Mouse (Mus musculus): Measurements from ENCODE around the gene Pih1d2.

The Pih1d2 gene

DNA sequence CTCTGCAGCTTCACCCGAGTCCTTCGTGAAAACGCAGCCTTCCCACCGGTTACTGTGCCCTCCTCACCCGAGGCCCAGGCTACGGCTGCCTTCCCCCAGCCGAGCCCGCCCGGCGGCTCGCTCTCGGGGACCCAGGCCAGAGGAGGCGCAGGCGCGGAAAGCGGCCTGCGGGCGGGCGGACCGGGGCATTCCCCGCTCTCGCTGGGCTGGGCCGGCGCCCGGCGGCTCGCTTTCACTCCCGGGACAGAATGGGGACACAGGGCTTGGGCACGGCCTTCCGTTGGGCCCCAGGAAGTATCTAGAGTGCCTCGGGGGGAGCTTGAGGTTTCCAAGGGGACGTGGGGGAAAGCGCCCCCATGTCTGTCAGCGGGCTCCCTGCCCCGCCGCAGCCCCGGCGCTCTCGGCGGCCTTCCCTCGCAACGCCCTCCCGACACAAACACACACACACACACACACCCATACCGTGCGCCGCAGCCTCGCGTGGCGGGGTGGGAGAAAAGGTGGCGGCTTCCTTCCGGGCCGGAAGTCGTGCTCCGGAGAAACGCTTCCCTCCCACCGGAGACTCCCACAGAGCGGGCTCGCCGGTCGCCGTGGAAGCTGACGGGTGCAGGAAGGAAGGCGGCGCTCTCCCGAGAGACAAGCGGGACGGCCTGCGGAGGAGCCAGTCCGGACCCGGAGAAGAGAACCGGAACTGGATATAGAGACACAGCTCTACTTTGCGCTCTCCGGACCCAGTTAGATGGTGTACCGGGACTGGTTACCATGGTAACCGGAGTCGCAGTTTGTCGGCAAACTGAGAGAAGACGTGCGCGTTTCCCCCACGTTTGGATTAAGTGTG, at the start of gene Pih1d2, which contains the start of gene Nkapd1:
Gene Pih1d2, plus strand, starts transcription at position 556 of the 838 bp plus-strand sequence.
Gene Nkapd1, minus strand, starts transcription at position 699 of the 838 bp plus-strand sequence.
- peak; percentile 92 for DNase-seq (ENCODE audit: low read depth)

DNA sequence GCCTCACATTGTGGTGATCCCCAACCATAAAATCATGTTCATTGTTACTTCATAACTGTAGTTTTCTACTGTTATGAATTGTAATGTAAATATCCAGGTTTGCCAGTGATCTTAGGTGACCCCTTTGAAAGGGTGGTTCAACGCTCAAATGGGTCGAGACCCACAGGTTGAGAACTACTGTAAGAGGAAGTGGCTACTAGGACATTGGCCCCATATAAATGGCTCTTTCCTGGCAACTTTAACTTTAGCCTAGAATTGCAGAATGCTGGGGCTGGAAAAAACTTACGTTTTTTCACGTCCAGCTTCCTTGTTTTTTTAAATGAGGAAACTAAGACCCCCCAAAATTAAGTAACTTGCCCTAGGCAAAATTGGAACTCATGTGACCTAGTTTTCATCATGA, 49.7 kb upstream of the Pih1d2 start:
- no peak for DNase-seq (ENCODE audit: low read depth)

DNA sequence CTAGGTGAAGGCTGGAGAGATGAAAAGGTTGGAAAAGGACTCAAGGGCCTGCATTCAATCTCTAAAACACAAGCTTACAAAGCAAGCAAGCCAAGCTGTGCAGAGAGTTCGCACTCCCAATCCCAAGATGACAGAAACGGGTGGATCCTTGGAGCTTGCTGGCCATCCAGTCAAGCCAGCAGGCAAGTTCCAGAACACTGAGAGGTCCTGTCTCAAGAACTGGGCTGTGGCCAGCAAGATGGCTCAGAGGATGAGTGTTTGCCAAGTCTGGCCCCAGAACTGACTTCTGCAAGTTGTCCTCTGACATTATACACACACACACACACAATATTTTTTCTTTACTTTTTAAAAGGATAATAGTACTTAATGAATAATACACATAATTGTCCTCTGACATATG, 49.2 kb upstream of the Pih1d2 start:
- DNase-seq (ENCODE audit: low read depth), result no peak

DNA sequence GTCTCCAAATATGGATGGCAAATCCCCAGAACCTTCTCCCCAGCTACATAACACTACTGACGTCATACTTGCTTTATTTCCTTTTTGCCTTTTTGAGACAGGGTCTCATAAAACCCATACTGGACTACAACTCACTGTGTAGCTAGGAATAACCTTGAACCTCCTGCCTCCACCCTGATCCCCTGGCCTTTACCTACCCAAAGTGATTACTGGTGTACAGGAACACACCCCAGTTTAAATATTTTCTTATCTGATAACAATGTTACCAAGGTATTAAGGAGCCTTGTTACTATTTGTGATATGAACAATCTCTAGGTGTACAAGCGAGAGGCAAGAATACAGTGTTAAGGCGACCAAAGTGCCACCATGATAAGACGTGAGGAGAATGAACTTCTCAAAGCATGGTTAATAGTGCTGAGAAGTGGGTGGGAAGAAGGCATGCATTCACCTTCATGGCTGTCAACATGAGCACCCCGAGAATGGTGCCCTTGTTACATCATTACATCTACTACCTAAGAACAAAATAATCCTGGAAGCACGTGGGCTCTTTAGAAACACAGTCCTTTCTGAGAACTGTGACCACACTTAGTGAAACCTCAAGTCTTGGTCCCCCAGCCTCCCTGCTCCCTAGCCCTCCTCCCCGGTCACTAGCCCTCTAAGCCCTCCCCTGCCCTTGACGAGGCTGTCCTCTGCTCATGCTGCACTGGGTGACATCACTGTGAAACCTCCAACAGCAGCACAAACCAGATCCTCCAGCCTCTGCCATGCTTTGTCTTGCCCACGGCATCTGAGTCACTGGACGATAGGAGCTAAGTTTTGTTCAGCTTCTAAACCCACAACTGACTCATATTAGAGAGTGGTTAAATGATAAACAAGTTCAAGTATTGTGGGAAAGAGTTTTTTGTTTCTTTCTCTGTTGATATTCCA, 47.3 kb upstream of the Pih1d2 start:
- DNase-seq (ENCODE audit: low read depth), result no peak

DNA sequence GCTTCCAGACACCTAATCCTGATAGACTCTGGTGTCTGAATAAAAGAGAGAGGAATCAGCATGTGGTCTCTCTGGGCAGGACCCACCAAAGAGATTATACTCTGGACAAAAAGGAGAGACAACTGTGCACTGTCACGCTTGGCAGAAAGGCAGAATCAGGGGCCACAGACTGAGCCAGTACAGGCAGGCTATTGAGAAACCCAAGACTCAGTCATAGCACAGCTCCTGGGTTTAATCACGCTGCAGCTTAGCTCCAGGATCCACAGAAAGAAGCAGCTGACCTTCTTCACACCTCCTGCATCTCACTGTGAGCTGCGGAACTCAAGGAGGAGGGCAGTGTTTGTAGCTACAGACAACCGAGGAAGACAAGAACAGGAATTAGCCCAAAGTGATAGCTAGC, 36.8 kb upstream of the Pih1d2 start:
- no peak for DNase-seq (ENCODE audit: low read depth)

DNA sequence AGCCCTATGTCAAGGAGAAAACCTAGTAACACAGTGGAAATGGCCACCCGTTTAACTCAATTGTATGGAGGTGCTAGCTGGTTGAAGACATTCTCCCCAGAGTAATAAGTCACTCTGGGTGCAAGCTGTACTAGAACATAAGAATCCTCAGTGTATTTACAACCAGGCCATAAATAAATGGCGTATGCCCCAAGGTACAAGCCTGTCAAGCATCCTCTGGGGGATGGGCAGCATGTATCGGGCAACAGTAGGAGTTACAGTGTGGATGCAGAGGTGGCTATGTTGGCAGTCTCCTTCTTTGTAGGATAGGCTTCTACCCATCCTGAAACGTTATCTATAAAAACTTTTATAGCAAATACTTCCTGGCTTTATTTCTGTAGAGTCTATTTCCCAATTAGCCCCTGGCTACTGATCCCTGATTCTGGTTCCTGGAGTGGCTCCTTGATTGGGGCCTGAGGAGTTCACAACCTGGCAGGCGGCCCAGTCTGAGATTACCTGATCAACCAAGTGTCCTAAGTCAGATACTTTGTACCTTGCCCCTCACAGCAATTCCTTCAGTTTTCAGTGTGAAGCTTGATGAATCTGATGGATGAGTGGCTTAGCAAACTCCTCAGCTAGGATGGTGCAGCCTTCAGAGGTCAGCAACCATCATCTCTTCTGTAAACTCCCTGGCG, 31.8 kb upstream of the Pih1d2 start:
- DNase-seq (ENCODE audit: low read depth), result no peak

DNA sequence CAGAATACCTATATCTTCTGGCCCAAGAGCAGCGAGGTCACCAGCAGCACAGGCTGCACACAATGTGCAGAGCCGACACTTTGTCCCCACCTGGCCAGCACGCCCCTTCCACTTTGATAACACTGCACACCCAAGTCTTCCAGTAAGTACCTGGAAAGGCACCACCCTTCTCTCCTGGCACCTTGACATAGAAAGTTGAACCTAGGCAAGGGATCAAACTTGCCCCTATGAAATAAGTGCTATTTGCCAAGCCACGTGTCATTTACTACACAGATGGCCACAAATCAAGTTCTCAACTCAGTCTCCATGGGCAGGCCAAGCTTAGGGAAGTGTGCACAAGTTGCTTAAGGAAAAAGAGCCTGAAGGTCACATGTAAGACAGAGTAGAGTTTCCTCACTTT, 30.2 kb upstream of the Pih1d2 start:
- DNase-seq (ENCODE audit: low read depth), result no peak

DNA sequence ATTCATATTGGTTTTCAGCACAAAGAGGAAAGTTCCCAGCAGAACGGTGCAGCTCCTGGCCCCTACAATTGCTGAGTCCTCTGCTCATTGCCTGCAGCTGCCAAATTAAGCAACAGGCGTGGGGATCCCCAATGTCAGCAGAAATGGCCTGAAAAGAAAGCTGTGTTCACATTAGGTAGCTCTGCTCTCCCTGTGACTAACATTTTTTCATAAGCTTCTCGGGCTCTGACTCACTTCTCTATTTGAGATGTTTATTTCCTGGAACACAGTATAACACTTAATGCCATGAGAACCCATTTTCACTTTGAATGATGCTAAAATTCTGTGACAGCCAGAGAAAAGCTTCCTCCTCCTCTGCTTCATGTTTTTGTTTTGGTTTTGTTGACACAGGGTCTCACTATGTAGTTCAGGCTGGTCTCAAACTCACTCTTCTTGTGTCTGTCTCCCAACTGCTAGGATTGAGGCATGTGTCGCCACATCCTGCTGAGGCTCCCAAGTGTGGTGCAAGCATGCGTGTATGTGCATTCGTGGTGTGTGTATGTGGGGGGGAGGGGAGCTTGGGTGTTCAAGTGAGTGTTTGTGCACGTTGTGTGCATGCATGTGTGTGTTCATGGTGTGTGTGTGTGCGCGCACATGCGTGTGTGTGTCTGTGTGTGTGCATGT, 26.1 kb upstream of the Pih1d2 start:
- no peak for DNase-seq (ENCODE audit: low read depth)

DNA sequence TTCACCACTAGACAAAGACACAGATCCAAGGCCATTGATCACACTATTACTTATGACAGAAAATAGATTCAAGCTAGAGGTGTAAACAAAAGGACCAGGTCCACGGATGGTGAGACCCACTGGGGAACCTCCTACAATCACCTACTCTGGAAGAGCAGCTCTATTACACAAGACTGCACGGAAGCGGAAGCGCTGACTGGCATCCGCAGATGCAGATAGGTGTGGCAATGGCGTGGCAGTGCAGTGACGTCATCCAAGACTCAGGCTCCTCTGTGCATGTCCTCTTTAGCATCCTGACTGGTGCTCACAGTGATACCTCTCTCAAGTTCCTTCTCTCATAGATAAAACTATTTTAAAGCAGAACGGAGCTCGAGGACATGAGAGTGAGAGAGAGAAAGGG, 24.2 kb upstream of the Pih1d2 start:
- no peak for DNase-seq (ENCODE audit: low read depth)

DNA sequence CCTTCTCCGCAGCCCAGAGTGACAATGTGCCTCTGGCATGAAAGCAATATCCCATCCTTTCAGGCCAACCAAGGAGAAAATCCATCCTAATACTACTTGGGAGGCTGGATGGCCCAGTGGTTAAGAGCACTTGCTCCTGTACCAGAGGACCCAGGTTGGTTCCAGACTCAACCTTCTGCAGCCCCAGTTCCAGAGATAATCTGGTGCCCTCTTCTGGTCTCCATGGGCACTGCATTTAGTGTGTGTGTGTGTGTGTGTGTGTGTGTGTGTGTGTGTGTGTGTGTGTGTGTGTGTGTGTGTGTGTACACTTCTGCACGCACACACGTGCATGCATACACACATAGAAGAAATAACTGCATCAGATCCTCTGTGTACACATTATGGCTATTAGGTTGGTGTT, 23.6 kb upstream of the Pih1d2 start:
- no peak for DNase-seq (ENCODE audit: low read depth)

DNA sequence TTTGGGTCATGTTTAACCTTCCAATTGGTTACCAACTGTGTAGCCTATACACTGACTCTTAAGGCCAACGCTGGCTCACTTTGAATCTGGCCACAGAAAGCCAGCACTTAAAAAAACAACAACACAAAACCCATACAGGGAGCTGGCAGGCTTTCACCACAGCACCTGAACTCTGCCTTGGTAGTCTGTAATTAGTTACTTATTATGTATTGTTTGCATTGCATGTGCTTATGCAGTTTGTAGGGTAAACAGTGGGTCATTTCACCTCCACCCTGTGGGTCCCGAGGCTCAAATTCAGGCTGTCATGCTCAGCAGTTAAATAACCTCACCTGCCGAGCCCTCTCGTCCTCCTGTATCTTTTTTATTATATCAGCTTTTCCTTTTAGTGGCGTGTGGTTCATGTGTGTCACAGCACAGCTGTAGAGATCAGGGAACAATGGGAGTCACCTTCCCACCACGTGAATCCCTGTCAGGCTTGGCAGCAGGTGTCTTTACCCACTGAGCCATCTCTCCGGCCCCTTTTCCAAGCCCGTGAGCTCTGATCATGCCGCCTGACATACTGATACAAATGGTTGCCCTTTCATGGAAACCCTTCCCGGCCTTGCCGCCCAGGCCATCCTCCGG, 22.2 kb upstream of the Pih1d2 start:
- DNase-seq (ENCODE audit: low read depth), result no peak

DNA sequence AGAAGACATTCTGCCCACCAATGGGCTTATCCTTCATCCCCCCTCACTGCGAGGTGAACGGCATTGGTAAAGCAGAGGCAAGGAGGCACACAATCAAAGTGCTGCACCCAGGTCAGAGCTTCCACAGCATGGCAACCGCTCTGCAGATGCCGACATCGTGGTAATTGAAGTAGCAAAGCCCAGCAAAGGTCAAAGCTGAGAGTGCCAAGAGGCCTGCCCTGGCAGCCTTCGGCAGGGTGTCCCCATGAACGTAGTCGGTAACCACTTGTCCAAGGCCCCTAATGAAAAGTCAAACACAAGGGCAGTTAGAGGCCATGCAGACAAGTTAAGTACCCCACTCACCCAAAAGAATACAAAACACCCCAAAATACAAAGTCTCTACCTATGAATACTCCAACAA, 20.1 kb upstream of the Pih1d2 start:
- no peak for DNase-seq (ENCODE audit: low read depth)

DNA sequence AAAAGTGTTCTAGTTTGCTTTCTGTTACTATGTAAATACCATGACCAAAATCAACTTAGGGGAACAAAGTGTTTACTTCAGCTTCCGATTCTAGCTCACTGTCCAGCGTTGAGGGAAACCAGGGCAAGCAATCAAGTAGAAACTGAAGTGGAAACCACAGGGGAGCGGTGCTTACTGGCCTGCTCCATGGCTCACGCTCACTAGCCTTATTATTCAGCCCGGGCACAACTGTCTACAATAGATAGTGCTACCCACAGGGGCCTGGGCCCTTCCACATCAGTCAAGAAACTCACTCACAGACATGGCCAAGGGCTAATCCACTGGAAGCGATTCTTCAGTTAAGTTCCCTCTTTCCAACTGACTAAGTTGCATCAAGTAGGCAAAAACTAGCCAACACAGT, 15.6 kb upstream of the Pih1d2 start:
- DNase-seq (ENCODE audit: low read depth), result no peak

DNA sequence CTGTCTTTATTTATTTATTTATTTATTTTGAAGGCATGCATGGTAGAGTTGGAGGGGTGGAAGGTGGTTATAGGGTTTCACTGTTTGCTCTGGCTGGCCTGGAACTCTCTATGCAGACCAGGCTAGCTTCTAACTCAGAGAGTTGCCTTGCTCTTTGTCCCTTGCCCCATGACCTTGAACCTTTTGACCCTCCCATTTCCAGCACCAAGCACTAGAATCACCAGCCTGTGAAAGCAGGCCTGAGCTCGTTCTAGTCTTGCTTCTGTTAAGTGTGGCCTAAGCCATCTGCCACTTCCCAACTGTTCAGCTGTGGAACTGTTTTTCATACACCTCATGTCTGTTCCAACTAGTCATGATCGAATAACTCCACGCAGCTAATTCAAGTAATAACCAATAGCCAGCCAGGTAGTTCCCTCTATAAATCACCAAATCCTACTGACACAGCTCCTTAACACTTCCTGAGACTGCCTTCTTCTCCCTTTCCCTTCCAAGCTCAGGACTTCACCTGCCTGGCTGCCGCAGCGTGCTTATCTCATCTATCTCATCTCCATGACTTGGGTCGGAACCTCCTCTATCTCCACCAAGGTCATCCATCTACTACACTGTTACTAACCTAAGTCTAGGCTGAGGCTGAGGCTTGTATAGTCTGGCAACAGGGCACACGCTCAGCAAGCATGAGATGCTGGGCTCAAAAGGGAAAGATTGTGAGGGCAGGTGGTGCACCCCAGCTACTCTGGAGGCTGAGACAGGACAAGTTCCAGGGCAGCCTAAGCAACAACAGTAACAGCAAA, 14.9 kb upstream of the Pih1d2 start:
- DNase-seq (ENCODE audit: low read depth), result no peak

DNA sequence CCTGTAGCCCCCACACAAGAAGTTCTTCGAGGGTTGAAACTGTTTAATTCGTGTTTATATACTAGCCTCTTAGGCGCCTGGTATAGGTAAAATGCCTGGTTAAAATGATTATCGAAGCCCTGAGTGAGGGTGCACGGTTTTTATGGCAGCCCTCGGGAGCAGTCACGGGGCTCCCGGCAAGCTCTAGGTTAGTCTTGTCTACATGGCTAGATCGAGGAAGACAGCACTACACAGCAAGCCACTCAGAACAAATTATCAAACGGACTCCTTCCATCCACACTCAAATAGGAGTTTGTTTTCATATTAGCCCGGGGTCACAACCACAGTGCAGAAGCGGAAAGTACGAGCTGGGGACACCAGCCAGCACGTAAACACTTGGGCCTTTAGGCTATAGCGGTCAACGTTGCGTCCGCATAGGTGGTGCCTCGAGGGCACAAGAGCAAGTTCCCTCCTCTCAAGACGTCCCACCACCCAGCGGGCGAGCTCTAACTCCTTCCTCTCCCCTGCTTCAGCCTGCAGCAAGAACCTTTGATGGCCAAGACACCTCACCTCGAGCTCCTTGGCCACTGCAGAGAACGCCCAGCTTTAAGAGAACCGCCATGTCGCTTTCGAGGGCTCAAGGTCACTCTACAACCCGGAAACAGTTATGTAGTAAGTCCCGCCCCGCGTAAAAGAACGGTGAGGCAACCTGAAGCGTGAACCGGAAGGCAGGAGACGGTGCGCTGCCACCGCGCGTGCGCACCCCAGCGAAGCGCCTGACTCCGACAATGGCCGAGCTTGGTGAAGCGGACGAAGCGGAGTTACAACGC, 13.7 kb upstream of the Pih1d2 start, which contains the start of the genes Sdhd and Timm8b:
Gene Sdhd, minus strand, starts transcription at position 624 of the 809 bp plus-strand sequence.
Gene Timm8b, plus strand, starts transcription at position 722 of the 809 bp plus-strand sequence.
- DNase-seq (ENCODE audit: low read depth), result peak; percentile 91

DNA sequence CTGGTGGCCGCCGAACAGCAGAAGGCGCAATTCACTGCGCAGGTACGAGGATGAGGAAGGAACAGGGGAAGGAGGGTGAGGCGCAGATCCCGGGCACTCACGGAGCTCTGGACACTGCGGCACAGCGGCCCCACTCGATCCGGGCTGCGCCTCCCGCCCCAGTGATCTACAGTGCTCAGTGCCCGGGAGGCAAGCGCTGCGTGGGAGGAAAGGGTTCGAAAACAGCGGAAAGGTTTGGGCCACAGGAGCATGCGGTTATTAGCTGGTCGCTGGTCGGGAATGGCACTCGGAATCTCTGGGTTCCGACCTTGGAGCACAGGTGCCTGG, 13.2 kb upstream of the Pih1d2 start:
- no peak for DNase-seq (ENCODE audit: low read depth)

DNA sequence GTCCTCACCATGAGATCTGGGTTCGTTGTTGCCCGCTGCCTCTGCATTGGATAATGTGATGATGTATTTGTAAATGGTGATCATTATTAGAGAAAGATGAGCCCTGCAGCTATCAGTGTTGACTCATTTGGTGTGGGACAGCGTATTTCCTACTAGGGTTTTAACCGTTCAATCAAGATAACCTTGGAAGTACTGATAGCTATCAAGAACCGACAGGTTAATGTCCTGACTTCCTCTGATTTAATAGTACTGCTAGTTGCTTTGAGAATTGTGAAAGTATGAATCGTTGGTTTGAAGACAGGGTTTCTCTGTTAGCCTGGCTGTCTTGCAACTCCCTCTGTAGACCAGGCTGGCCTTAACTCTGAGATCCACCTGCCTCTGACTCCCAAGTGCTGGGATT, 12.8 kb upstream of the Pih1d2 start:
- DNase-seq (ENCODE audit: low read depth), result no peak

DNA sequence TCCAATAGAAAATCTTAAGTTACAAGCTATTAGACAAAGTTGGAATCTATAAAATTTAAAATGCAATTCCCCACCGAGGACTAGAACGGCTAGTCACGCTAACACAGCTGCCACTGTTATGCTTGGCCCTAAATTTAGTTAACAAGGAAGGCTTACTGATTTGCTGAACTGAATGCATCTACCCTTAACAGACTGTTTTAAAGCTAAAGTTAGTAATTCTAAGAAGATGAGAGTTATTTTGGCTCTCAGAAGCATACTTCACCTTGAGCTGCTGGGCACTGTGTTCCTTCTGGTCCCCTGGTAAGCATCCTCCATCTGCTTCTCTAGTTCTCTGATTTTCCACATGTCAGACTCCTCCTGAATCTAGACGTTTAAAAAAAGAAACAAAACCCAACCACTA, 5.0 kb upstream of the Pih1d2 start:
- no peak for DNase-seq (ENCODE audit: low read depth)

DNA sequence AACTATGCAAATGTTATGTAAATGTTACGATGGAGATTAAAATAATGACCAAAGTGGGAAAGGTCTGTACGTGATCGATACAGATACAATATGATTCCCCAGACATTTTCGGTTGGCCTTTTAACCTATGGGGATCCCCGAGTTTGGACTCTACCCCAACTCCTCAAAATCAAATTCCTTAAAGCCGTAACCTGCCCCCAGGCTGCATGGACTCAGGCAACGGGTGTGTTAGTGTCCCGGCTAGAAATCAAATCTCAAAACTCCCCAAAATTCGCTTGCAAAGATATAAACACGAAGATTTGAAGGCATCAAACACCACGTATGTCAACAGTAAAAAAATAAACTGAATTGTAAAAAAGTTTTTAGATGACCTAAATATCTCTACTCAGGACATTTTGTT, 960 bp upstream of the Pih1d2 start:
- no peak for DNase-seq (ENCODE audit: low read depth)
